Mouse (Mus musculus) small intestine, adult 2 months (tissue): ENCODE results near the gene Rabgap1l. TPM values are rescaled to one million over a fixed set of nuclear protein-coding genes. Genes with fewer than 3 reads are reported as not detected.

ENCODE experiments used
- H3K27ac ChIP-seq: fragments of 200-500 bp; 2 replicates; pipeline ENCODE4 v1.5.1; 2012; ENCODE audit warnings: low read depth, low read length, control low read depth, inconsistent platforms; ENCODE audit not compliant: insufficient read depth
- H3K27me3 ChIP-seq: fragments of 200-500 bp; 2 replicates; pipeline ENCODE4 v1.6.1; 2012; ENCODE audit warnings: mild to moderate bottlenecking, moderate library complexity, low read length, inconsistent platforms; ENCODE audit not compliant: control insufficient read depth, insufficient read depth
- H3K36me3 ChIP-seq: fragments of 200-500 bp; 2 replicates; pipeline ENCODE4 v1.6.1; 2012; ENCODE audit warnings: mild to moderate bottlenecking, low read length, control low read depth, inconsistent platforms; ENCODE audit not compliant: control insufficient read depth, insufficient read depth
- H3K4me1 ChIP-seq: fragments of 200-500 bp; 2 replicates; pipeline ENCODE4 v1.6.1; 2012; ENCODE audit warnings: low read length, inconsistent platforms, mixed read lengths; ENCODE audit not compliant: control insufficient read depth, insufficient read depth, insufficient read length
- H3K4me3 ChIP-seq: fragments of 200-500 bp; 2 replicates; pipeline ENCODE4 v1.5.1; 2012; ENCODE audit warnings: low read depth, mild to moderate bottlenecking, control low read depth, inconsistent platforms, low read length, moderate library complexity
- CTCF ChIP-seq: fragments of 200-500 bp; IDR thresholded peaks from 2 replicates; pipeline ENCODE4 v1.5.1; 2012; ENCODE audit warnings: low read depth, mild to moderate bottlenecking, control low read depth, inconsistent platforms, low read length, moderate library complexity, mixed read lengths; ENCODE audit not compliant: insufficient replicate concordance, insufficient read length; ENCODE audit errors: extremely low read depth
- POLR2A ChIP-seq: fragments of 200-500 bp; IDR thresholded peaks from 2 replicates; pipeline ENCODE4 v1.6.1; 2012; ENCODE audit warnings: low read depth, mild to moderate bottlenecking, control low read depth, inconsistent platforms, low read length, moderate library complexity
- WGBS: fragments of 180-500 bp; shearing (Covaris S2); methylation state at CpG from one replicate; pipeline ENCODE4 v1.1.7; 2018; 5-methylcytosine and 5-hydroxymethylcytosine counted together
- polyA plus RNA-seq: library from polyadenylated mRNA; depleted of rRNA; stranded (reverse); fragments of >200 nt; gene quantifications from 2 replicates; pipeline ENCODE4 v1.2.3, GENCODE M21; 2012

The Rabgap1l gene
- polyA plus RNA-seq, 1 experiment, result 4.9 TPM

DNA sequence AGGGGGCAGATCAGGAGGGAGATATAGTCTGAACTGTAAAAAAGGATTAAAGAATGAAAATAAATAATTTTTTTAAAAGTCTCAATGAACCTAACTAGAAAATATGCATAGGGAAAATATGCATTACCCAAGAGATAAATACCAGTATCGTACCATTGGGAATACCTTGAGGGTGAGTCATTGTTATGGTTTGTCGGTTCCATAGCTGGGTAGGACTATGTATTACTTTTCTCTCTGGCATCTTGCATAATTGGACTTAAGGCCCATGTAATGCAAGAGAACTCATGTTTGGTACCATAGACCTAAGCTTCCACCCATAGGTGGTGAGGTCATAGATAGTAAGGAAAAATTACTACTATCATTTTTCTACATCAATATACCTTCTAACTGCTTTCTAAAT lies 88.4 kb downstream of the Rabgap1l start:
- Histone ChIP-seq H3K4me1 (no peaks in the 10 kb centered on the region), H3K36me3 (peaks cover 10% of the 10 kb centered on the region), H3K27me3 (no peaks in the 10 kb centered on the region), H3K27ac (no peak overlapping the region), H3K4me3 (no peak overlapping the region)
- 92% methylated on average over 2 of the region's 2 CpGs for WGBS
- no peak for TF ChIP-seq CTCF
- no peak for TF ChIP-seq POLR2A

DNA sequence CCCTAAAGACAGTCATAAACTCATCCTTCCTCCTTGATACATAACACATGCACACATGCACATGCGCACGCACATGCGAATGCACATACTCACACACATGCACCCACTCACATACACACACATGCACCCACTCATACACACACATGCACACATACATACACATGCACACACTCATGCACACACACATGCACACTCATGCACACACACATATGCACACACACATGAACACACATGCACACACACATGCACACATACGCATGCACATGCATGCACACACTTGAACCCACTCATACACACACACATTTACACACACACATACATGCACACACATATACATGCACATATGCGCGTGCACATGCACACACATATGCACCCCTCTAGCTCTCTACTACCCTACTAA lies 89.2 kb downstream of the Rabgap1l start:
- Histone ChIP-seq H3K36me3 (peaks cover 8% of the 10 kb centered on the region), H3K27ac (no peak overlapping the region), H3K4me3 (no peak overlapping the region), H3K4me1 (no peaks in the 10 kb centered on the region), H3K27me3 (no peaks in the 10 kb centered on the region)
- 98% methylated on average over 6 of the region's 6 CpGs for WGBS
- TF ChIP-seq CTCF, result no peak
- TF ChIP-seq POLR2A, result no peak

DNA sequence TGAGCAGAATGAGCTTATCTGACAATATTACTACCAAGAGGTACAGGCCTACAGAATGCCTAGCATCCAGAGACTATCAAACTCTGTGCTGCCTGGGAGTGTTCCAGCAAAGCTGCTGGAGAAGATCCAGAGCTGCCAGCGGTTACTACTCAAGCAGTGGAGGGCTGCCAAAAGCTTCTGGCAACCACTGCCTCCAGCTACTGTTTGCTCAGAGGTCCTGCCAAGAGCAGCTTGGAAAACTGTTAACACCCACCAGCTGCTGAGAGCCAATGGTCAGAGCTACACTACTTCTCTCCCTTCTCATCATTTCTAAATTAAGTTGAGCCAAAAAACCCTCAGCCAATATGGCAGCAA lies 99.9 kb downstream of the Rabgap1l start:
- H3K36me3 ChIP-seq, result peaks cover 4% of the 10 kb centered on the region
- no peak for TF ChIP-seq CTCF
- TF ChIP-seq POLR2A, result no peak
- peaks cover 7% of the 10 kb centered on the region; the same call in 1 of the 2 replicates for H3K4me1 ChIP-seq
- no peak overlapping the region for H3K4me3 ChIP-seq
- no peaks in the 10 kb centered on the region for H3K27me3 ChIP-seq
- WGBS, result 15% methylated on average over 1 of the region's 1 CpGs
- H3K27ac ChIP-seq, result no peak overlapping the region

DNA sequence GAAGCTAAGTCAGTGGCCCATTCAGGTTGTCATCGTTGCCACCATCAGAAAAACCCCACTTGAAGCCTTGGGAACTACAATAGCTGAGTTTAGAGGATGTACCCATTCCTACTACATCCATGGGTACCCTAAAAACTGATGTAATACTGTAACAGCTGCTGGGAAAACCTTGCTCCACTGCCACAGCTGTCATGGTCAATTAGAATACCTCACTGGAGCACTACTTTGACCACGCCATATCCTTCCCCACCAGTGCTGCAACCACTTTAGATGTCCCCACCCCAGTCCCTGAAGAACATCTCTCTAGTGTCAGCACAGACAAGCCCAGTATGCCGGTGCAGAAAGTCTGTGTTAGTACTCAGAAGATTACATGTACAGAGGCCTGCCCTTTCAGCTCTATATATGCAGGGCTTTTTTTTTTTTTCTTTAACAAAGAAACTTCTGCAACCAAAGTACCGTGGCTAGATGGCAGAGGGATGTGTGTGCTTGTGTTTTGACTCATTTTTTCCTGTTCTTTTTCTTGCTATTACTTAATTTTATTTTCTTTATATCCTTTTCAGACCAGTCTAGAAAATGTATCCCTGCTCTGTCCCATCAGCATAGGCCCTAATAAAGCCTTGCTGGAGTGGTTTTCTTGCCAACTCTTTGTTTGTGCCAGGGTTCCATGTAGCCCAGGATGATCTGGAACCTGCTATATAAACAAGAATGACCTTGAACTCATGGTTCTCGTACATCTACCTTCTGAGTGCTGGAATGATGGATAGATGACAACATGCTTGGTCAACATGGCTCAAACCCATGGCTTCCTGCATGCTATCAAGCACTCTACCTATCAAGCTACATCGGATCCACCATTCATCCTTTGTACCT lies 100.6 kb downstream of the Rabgap1l start:
- 67% methylated on average over 6 of the region's 6 CpGs for WGBS
- H3K27me3 ChIP-seq, result no peaks in the 10 kb centered on the region
- H3K27ac ChIP-seq, result no peak overlapping the region

DNA sequence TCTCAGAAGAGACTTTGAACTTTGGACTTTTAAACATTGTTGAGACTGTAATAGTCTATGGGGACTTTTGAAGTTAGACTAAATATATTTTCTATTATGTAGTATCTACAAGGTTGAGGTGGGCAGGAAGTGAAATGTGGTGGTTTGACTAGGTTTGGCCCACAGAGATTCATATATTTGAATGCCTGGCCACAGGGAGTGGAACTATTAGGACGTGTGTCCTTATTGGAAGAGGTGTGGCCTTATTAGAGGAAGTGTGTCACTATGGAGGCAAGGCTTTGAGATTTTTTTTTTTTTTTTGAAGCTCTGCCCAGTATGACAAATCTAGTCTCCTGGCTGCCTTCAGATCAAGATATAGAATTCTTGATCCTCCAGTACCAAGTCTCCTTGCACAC lies 101.8 kb downstream of the Rabgap1l start:
- Histone ChIP-seq H3K36me3 (0 out of 2 replicates have a peak, but pooled peaks cover 2% of the 10 kb centered on the region), H3K4me1 (peaks cover 7% of the 10 kb centered on the region; the same call in 1 of the 2 replicates), H3K27me3 (no peaks in the 10 kb centered on the region), H3K4me3 (no peak overlapping the region), H3K27ac (peak overlapping the region; percentile 27; the same call in 1 of the 2 replicates)
- no peak for TF ChIP-seq POLR2A
- TF ChIP-seq CTCF, result no peak
- 40% methylated on average over 1 of the region's 1 CpGs for WGBS

More for the DNA sequence above, 100.6 kb downstream of the Rabgap1l start:
- Histone ChIP-seq H3K4me3 (no peak overlapping the region), H3K4me1 (peaks cover 7% of the 10 kb centered on the region; the same call in 1 of the 2 replicates), H3K36me3 (peaks cover 4% of the 10 kb centered on the region)
- TF ChIP-seq CTCF, result no peak
- TF ChIP-seq POLR2A, result no peak

DNA sequence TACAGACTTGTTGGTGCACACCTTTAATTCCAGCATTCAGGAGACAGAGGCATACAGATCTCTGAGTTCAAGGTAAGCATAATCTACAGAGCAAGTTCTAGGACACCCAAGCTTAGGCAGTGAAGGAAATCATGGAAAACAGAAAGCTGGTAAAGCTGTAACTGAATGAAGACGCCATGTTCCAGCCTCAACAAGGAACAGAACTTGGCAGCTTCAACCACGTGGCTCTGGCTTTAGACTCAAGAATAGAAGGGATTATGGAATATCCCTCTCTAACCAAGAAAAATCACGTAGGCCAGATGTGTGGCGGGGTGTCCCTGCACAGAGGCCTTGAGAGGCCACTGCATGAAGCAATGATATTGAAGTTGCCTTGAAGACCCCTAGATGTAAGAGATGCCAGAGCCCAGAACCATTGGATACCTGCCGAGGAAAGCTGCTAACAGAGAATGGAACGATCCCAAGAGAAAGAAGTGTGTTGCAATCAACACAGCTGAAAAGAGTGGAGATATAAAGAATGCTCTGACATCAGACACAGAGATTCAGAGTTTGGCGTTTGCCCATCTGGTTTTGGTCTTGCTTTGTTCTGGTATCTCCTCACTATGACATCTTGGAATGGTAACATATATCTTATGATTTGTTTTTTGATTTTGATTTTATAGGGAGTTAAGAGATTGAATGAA lies 102.4 kb downstream of the Rabgap1l start:
- no peak for TF ChIP-seq POLR2A
- no peak for TF ChIP-seq CTCF
- Histone ChIP-seq H3K4me3 (no peak overlapping the region), H3K36me3 (0 out of 2 replicates have a peak, but pooled peaks cover 1% of the 10 kb centered on the region), H3K27ac (peak overlapping the region; percentile 29; the same call in 1 of the 2 replicates), H3K27me3 (no peaks in the 10 kb centered on the region), H3K4me1 (peaks cover 7% of the 10 kb centered on the region; the same call in 1 of the 2 replicates)
- 93% methylated on average over 7 of the region's 7 CpGs for WGBS

DNA sequence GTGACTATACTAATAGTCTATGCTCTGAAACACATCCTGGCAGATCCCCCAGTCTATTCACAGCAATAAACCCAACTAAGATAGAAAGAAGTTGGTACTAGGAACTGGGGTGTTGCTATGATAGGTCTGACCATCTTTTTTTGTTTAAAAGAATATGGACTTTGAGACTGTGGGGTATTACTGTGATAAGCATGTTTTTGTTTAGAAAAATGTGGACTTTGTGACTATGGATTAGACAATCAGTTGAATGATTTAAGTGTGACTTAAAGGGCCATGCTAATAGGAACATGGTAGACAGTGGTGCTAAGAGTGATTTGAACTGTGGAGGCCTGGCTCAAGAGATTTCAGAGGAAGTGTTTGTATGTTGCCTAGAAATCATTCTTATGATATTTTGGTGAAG lies 103.5 kb downstream of the Rabgap1l start:
- Histone ChIP-seq H3K36me3 (0 out of 2 replicates have a peak, but pooled peaks cover 1% of the 10 kb centered on the region), H3K4me1 (peaks cover 7% of the 10 kb centered on the region; the same call in 1 of the 2 replicates), H3K27ac (no peak overlapping the region), H3K4me3 (no peak overlapping the region), H3K27me3 (no peaks in the 10 kb centered on the region)
- TF ChIP-seq CTCF (no peak), POLR2A (no peak)
